Mouse (Mus musculus) small intestine, adult 2 months (tissue): ENCODE results near the gene Pnpla2.

ENCODE experiments used
- CTCF ChIP-seq: fragments of 200-500 bp; IDR thresholded peaks from 2 replicates; pipeline ENCODE4 v1.5.1; 2012; ENCODE audit warnings: low read depth, mild to moderate bottlenecking, control low read depth, inconsistent platforms, low read length, moderate library complexity, mixed read lengths; ENCODE audit not compliant: insufficient replicate concordance, insufficient read length; ENCODE audit errors: extremely low read depth
- POLR2A ChIP-seq: fragments of 200-500 bp; IDR thresholded peaks from 2 replicates; pipeline ENCODE4 v1.6.1; 2012; ENCODE audit warnings: low read depth, mild to moderate bottlenecking, control low read depth, inconsistent platforms, low read length, moderate library complexity

DNA sequence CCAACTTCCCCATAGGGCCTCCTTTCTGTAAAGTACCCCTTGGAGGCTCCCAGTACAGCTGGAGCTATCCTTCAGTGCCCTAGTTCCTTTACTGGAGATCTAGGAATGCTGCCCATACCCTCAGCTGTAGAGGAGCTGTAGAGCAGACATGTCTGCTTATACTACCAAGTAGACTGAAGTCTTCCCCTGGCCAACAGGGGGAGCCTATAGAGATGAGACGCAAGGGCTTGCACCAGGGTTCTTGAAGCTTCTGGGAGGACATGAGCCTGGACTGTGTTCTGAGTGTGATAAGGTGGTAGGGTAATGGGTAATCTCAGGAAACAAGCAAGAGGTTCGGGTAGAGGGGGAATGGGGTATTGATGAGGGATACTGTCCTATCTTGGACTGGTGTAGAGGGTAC, 36.2 kb downstream of the Pnpla2 start:
- TF ChIP-seq CTCF (peak; percentile 45; the same call in 1 of the 2 replicates), POLR2A (no peak)
